Mouse (Mus musculus) liver, postnatal 0 days (tissue): ENCODE data around the gene Pttg1. TPM values are rescaled to one million over a fixed set of nuclear protein-coding genes. Genes with fewer than 3 reads are reported as not detected.
A peak's percentile ranks its signal among the peaks of the same experiment; 100 is the strongest.

Source experiments
- ATAC-seq: fragments of 200-750 bp; cut with Nextera tagmentation; 2 replicates; pipeline ENCODE4 v1.8.0; 2017; ENCODE audit warnings: mild to moderate bottlenecking, moderate library complexity
- DNase-seq: peaks from one replicate; pipeline ENCODE4 v3.0.0-alpha.2; 2016
- H3K27ac ChIP-seq: fragments of 300-500 bp; sonication (generic); 2 replicates; pipeline ENCODE4 v1.5.1; 2014; ENCODE audit warnings: antibody characterized with exemption, moderate library complexity, mild to moderate bottlenecking, low read depth
- H3K27me3 ChIP-seq: fragments of 300-500 bp; sonication (generic); 2 replicates; pipeline ENCODE4 v1.6.1; 2014; ENCODE audit warnings: low read length, control low read depth, mixed read lengths; ENCODE audit not compliant: insufficient read depth
- H3K36me3 ChIP-seq: fragments of 300-500 bp; sonication (generic); replicated peaks from 2 replicates; pipeline ENCODE4 v1.6.1; 2014; ENCODE audit warnings: mild to moderate bottlenecking, control low read depth, low read length, moderate library complexity, mixed read lengths; ENCODE audit not compliant: insufficient read depth
- H3K4me1 ChIP-seq: fragments of 300-500 bp; sonication (generic); 2 replicates; pipeline ENCODE4 v1.6.1; 2014; ENCODE audit warnings: antibody characterized with exemption, mild to moderate bottlenecking, control low read depth; ENCODE audit not compliant: insufficient read depth
- H3K4me2 ChIP-seq: fragments of 300-500 bp; sonication (generic); 2 replicates; pipeline ENCODE4 v1.6.1; 2014; ENCODE audit warnings: low read depth, mild to moderate bottlenecking, low read length, moderate library complexity, mixed read lengths
- H3K4me3 ChIP-seq: fragments of 300-500 bp; sonication (generic); 2 replicates; pipeline ENCODE4 v1.5.1; 2014; ENCODE audit warnings: low read depth, low read length
- H3K9ac ChIP-seq: fragments of 300-500 bp; sonication (generic); replicated peaks from 2 replicates; pipeline ENCODE4 v1.6.1; 2014; ENCODE audit warnings: mild to moderate bottlenecking, moderate library complexity
- H3K9me3 ChIP-seq: fragments of 300-500 bp; sonication (generic); 2 replicates; pipeline ENCODE4 v1.6.1; 2016; ENCODE audit warnings: mild to moderate bottlenecking, control low read depth, low read length, mixed read lengths
- CTCF ChIP-seq: sonication (generic); IDR thresholded peaks from 2 replicates; pipeline ENCODE4 v1.5.1; 2016; ENCODE audit warnings: antibody characterized with exemption, low read depth
- EP300 ChIP-seq: IDR thresholded peaks from 2 replicates; pipeline ENCODE4 v1.6.1; 2016; ENCODE audit warnings: antibody characterized with exemption, low read depth, mild to moderate bottlenecking
- WGBS: fragments of 180-500 bp; shearing (Covaris S2); extraction: QIAGEN DNeasy Blood & Tissue Kit; methylation state at CpG from one replicate; pipeline ENCODE4 v1.1.7; 2014; ENCODE audit not compliant: insufficient replicate concordance; 5-methylcytosine and 5-hydroxymethylcytosine counted together
- polyA plus RNA-seq: library from polyadenylated mRNA; unstranded; fragments of >200 nt; fragmentation: Nextera tagmentation; extraction: Ambion mirVana; gene quantifications from 2 replicates; pipeline ENCODE4 v1.2.1, GENCODE M21; 2015

Pttg1 gene
- polyA plus RNA-seq, 1 experiment from 2014 or later = 61.8 TPM

DNA sequence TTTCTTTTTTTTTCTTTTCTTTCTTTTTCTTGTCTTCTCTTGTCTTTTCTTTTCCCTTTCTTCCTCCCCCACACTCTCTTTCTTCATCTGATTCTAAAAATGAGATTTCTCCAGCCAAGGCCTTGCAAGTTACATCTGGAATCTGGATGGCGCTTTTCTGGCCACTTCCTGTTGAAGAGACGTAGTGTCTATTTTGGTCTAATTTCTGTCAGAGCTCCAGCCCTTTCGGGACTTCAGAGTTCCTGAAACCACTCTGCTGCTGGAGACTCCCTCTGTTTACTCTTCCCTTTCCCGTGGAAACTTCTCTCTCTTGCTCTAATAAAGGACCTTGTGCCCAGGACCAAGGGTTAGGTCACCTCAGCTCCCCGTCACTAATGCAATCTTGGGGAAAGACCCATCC, 44.1 kb upstream of the Pttg1 start:
- DNase-seq (no peak), ATAC-seq (no peak)
- Histone ChIP-seq H3K4me2 (no peak overlapping the region), H3K36me3 (no peaks in the 10 kb centered on the region), H3K9me3 (no peaks in the 10 kb centered on the region), H3K4me3 (no peak overlapping the region), H3K27me3 (no peaks in the 10 kb centered on the region), H3K9ac (no peak overlapping the region), H3K27ac (no peak overlapping the region), H3K4me1 (no peaks in the 10 kb centered on the region)
- TF ChIP-seq EP300 (no peak), CTCF (no peak)
- 24% methylated on average over 5 of the region's 5 CpGs for WGBS

DNA sequence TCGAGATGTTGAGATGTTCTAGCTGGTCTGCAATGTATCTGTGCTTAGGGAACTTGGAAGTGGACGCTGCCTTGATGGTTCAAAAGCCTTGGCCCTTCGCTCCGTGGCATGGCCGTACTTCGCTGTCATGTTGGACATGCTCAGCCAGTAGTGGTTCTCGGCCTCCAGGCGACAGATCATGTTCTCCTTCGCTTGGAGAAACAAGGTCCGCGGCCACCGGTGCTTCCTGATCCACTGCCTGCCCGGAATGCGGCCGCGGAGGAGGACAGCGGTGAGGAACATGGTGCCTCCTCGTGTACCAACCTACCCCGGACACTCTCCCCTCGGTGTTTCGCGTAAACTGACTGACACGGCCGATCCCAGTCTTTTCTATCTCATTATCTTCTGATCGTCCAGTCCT, 37.2 kb upstream of the Pttg1 start:
- Histone ChIP-seq H3K9ac (no peak overlapping the region), H3K36me3 (no peaks in the 10 kb centered on the region), H3K9me3 (no peaks in the 10 kb centered on the region), H3K4me3 (no peak overlapping the region), H3K4me1 (no peaks in the 10 kb centered on the region), H3K4me2 (no peak overlapping the region), H3K27ac (no peak overlapping the region), H3K27me3 (no peaks in the 10 kb centered on the region)
- DNase-seq (no peak), ATAC-seq (no peak)
- TF ChIP-seq CTCF = no peak
- no peak for TF ChIP-seq EP300
- WGBS = 88% methylated on average over 25 of the region's 25 CpGs

DNA sequence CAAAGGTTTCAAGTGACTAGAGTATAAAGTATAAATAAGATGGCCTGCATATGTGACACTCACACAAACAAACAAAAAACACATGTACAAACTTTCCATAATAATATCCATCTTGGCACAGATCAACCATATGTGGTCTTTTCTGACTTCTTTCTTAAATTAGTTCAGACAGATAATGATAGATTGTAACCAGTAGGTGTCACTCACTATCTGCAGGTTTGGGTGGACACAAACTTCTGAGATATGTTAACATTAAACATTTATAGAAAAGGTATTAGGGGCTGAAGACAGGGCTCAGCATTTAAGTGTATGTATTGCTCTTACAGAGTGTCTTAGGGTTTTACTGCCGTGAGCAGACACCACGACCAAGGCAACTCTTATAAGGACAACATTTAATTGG, 26.2 kb upstream of the Pttg1 start:
- Histone ChIP-seq H3K9me3 (no peaks in the 10 kb centered on the region), H3K36me3 (peaks cover 2% of the 10 kb centered on the region), H3K9ac (no peak overlapping the region), H3K4me1 (no peaks in the 10 kb centered on the region), H3K4me3 (no peak overlapping the region), H3K4me2 (no peak overlapping the region), H3K27ac (no peak overlapping the region), H3K27me3 (no peaks in the 10 kb centered on the region)
- WGBS = 65% methylated on average over 2 of the region's 2 CpGs
- peak; percentile 31; the same call in 1 of the 2 replicates for TF ChIP-seq CTCF
- TF ChIP-seq EP300 = no peak
- DNase-seq = no peak
- no peak for ATAC-seq

DNA sequence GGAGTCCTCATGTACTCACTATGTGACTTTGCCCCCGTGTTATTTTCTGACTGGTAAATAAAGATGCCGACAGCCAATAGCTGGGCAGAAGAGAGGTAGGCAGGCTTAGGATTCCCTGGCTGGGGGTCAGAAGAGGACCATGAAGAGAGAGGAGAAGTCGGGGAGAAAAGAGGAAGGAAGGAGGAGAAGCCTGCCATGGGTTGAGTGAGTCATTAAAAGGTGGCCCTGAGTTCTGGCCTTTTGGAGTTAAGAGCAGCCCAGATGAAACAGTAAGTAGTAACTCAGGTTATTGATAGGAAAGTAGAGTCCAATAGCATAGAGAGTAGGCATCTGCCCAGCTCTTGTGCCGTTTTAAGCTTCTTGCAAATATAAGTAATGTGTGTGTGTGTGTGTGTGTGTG, 25.3 kb upstream of the Pttg1 start:
- no peaks in the 10 kb centered on the region for H3K27me3 ChIP-seq
- H3K27ac ChIP-seq = no peak overlapping the region
- no peak for TF ChIP-seq EP300
- no peak for TF ChIP-seq CTCF
- DNase-seq = no peak
- H3K4me3 ChIP-seq = no peak overlapping the region
- no peak overlapping the region for H3K9ac ChIP-seq
- no peak overlapping the region for H3K4me2 ChIP-seq
- peaks cover 9% of the 10 kb centered on the region for H3K36me3 ChIP-seq
- no peak for ATAC-seq
- 43% methylated on average over 4 of the region's 4 CpGs for WGBS
- no peaks in the 10 kb centered on the region for H3K9me3 ChIP-seq
- H3K4me1 ChIP-seq = no peaks in the 10 kb centered on the region

DNA sequence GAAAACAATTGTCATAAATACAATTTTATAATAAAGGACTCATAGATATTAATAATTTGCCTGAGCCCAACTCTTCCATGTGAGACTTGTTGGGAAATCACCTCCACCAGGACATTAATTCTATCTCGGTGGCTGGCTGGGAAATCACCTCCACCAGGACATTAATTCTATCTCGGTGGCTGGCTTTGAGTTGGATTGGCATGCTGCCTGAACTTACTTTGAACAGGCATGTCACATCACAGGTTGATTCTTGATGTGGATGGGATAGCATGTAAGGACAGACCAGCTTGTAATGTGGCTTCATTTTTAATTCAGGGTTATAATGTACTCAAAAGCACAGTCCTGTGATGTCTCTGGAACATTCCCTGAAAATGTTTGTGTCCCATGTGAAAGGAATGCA, 23.9 kb upstream of the Pttg1 start:
- H3K9me3 ChIP-seq = no peaks in the 10 kb centered on the region
- no peak for ATAC-seq
- H3K27ac ChIP-seq = no peak overlapping the region
- no peak overlapping the region for H3K4me3 ChIP-seq
- peaks cover 23% of the 10 kb centered on the region for H3K36me3 ChIP-seq
- no peaks in the 10 kb centered on the region for H3K4me1 ChIP-seq
- TF ChIP-seq EP300 = no peak
- no peak for TF ChIP-seq CTCF
- WGBS = 81% methylated on average over 2 of the region's 2 CpGs
- no peak overlapping the region for H3K4me2 ChIP-seq
- no peak overlapping the region for H3K9ac ChIP-seq
- no peak for DNase-seq
- no peaks in the 10 kb centered on the region for H3K27me3 ChIP-seq

DNA sequence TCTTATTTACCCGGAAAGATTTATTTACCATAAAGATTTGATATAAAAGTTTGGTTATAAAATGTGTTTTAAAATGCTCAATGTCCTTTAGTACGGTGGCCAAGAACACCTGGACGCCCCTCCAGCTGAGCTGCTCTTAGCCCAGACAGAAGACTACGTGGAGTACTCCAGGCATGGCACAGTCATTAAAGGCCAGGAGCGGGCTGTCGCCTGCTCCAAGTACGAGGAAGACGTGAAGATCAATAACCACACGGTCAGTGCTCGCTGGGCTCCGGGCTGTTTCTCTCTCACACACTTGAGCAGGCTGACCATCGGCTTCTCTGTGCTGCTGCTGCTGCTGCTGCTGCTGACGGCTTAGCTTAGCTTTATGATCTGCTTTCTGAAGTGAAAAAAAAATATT, 17.1 kb upstream of the Pttg1 start:
- DNase-seq (no peak), ATAC-seq (no peak)
- no peak for TF ChIP-seq CTCF
- TF ChIP-seq EP300 = no peak
- 91% methylated on average over 13 of the region's 13 CpGs for WGBS
- no peaks in the 10 kb centered on the region for H3K4me1 ChIP-seq
- no peak overlapping the region for H3K4me2 ChIP-seq
- H3K9me3 ChIP-seq = no peaks in the 10 kb centered on the region
- peaks cover 86% of the 10 kb centered on the region for H3K36me3 ChIP-seq
- H3K9ac ChIP-seq = no peak overlapping the region
- H3K4me3 ChIP-seq = no peak overlapping the region
- no peak overlapping the region for H3K27ac ChIP-seq
- H3K27me3 ChIP-seq = no peaks in the 10 kb centered on the region

DNA sequence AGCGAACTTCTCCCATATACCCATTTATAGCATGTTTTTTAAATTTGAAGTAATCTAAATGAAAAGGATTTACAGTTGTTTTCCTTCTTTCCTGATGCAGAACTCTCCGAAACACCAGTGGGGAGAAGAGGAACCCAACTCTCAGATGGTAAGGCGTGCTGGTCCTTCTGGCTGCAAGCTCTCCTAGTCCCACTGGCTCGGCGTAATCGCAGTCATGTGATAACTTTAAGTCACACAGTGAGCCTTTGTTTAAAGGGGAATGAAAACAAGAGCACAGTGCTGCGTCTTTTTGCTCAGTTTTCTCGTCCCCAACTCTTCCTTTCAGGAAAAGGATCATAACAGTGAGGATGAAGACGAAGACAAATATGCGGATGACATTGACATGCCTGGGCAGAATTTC, 15.1 kb upstream of the Pttg1 start:
- 96% methylated on average over 10 of the region's 10 CpGs for WGBS
- H3K36me3 ChIP-seq = peaks cover 86% of the 10 kb centered on the region

More for the DNA sequence above, 15.1 kb upstream of the Pttg1 start:
- Histone ChIP-seq H3K27me3 (no peaks in the 10 kb centered on the region), H3K4me2 (no peak overlapping the region), H3K27ac (no peak overlapping the region), H3K4me3 (no peak overlapping the region), H3K9me3 (no peaks in the 10 kb centered on the region), H3K9ac (no peak overlapping the region), H3K4me1 (no peaks in the 10 kb centered on the region; the same call in 1 of the 2 replicates)
- DNase-seq (no peak), ATAC-seq (no peak)
- TF ChIP-seq EP300 = no peak
- TF ChIP-seq CTCF = no peak
